Mouse (Mus musculus): Measurements from ENCODE around the gene Lpcat3. TPM values are rescaled to one million over a fixed set of nuclear protein-coding genes. Genes with fewer than 3 reads are reported as not detected.
A peak's percentile ranks its signal among the peaks of the same experiment; 100 is the strongest.

Lpcat3 gene
- polyA plus RNA-seq, 1 experiment from 2014 or later: 42.4 TPM

- no peaks in the 10 kb centered on the region for H3K27me3 ChIP-seq (ENCODE audit: control insufficient read depth, insufficient read depth, low read length)
- no peaks in the 10 kb centered on the region for H3K4me1 ChIP-seq (replicated peaks; ENCODE audit: control insufficient read depth, insufficient read depth, low read length)
- no peak overlapping the region for H3K4me2 ChIP-seq (replicated peaks)
- no peaks in the 10 kb centered on the region for H3K36me3 ChIP-seq (replicated peaks; ENCODE audit: control insufficient read depth, insufficient read depth)
- no peak overlapping the region for H3K27ac ChIP-seq
- no peak overlapping the region for H3K9ac ChIP-seq
- WGBS: 86% methylated on average over 10 of the region's 10 CpGs
- ATAC-seq (ENCODE audit: low FRiP score) (no peak), DNase-seq (ENCODE audit: low spot score) (no peak)
- H3K9me3 ChIP-seq (ENCODE audit: control insufficient read depth, low read length): no peaks in the 10 kb centered on the region
- H3K4me3 ChIP-seq (replicated peaks; ENCODE audit: low read length): no peak overlapping the region
Measured at GRCm38 (mm10) chr6:124724472-124724871, 61.6 kb downstream of the Lpcat3 start.

GRCm38 (mm10) chr6:124728621-124729020 is 65.8 kb downstream of the Lpcat3 start:
- ATAC-seq (ENCODE audit: low FRiP score) (no peak), DNase-seq (ENCODE audit: low spot score) (no peak)
- Histone ChIP-seq H3K9me3 (ENCODE audit: control insufficient read depth, low read length) (no peaks in the 10 kb centered on the region), H3K4me2 (replicated peaks) (no peak overlapping the region), H3K27ac (no peak overlapping the region), H3K9ac (no peak overlapping the region), H3K4me3 (replicated peaks; ENCODE audit: low read length) (no peak overlapping the region), H3K27me3 (ENCODE audit: control insufficient read depth, insufficient read depth, low read length) (no peaks in the 10 kb centered on the region), H3K4me1 (replicated peaks; ENCODE audit: control insufficient read depth, insufficient read depth, low read length) (no peaks in the 10 kb centered on the region), H3K36me3 (replicated peaks; ENCODE audit: control insufficient read depth, insufficient read depth) (no peaks in the 10 kb centered on the region)
- WGBS: 90% methylated on average over 10 of the region's 10 CpGs

- WGBS: 79% methylated on average over 8 of the region's 8 CpGs
- H3K4me3 ChIP-seq (replicated peaks; ENCODE audit: low read length): no peak overlapping the region
- H3K27ac ChIP-seq: no peak overlapping the region
- no peaks in the 10 kb centered on the region for H3K9me3 ChIP-seq (ENCODE audit: control insufficient read depth, low read length)
- no peaks in the 10 kb centered on the region for H3K27me3 ChIP-seq (ENCODE audit: control insufficient read depth, insufficient read depth, low read length)
- ATAC-seq (ENCODE audit: low FRiP score) (no peak), DNase-seq (ENCODE audit: low spot score) (no peak)
- no peaks in the 10 kb centered on the region for H3K4me1 ChIP-seq (replicated peaks; ENCODE audit: control insufficient read depth, insufficient read depth, low read length)
- H3K9ac ChIP-seq: no peak overlapping the region
- H3K36me3 ChIP-seq (replicated peaks; ENCODE audit: control insufficient read depth, insufficient read depth): no peaks in the 10 kb centered on the region
- H3K4me2 ChIP-seq (replicated peaks): no peak overlapping the region
Measured at GRCm38 (mm10) chr6:124729850-124730705, 67.3 kb downstream of the Lpcat3 start.

- Histone ChIP-seq H3K36me3 (replicated peaks; ENCODE audit: control insufficient read depth, insufficient read depth) (no peaks in the 10 kb centered on the region), H3K4me1 (replicated peaks; ENCODE audit: control insufficient read depth, insufficient read depth, low read length) (no peaks in the 10 kb centered on the region), H3K4me3 (replicated peaks; ENCODE audit: low read length) (no peak overlapping the region), H3K9me3 (ENCODE audit: control insufficient read depth, low read length) (no peaks in the 10 kb centered on the region), H3K27me3 (ENCODE audit: control insufficient read depth, insufficient read depth, low read length) (no peaks in the 10 kb centered on the region), H3K4me2 (replicated peaks) (no peak overlapping the region), H3K9ac (no peak overlapping the region), H3K27ac (no peak overlapping the region)
- WGBS: 87% methylated on average over 7 of the region's 7 CpGs
- ATAC-seq (ENCODE audit: low FRiP score) (no peak), DNase-seq (ENCODE audit: low spot score) (no peak)
Measured at GRCm38 (mm10) chr6:124731038-124731437, 68.2 kb downstream of the Lpcat3 start.

GRCm38 (mm10) chr6:124732476-124733370 is 69.9 kb downstream of the Lpcat3 start:
- no peak for DNase-seq (ENCODE audit: low spot score)
- H3K27ac ChIP-seq: no peak overlapping the region
- H3K27me3 ChIP-seq (ENCODE audit: control insufficient read depth, insufficient read depth, low read length): no peaks in the 10 kb centered on the region
- H3K9ac ChIP-seq: no peak overlapping the region
- H3K4me1 ChIP-seq (replicated peaks; ENCODE audit: control insufficient read depth, insufficient read depth, low read length): no peaks in the 10 kb centered on the region
- 56% methylated on average over 19 of the region's 19 CpGs for WGBS
- no peak for ATAC-seq (ENCODE audit: low FRiP score)
- no peaks in the 10 kb centered on the region for H3K36me3 ChIP-seq (replicated peaks; ENCODE audit: control insufficient read depth, insufficient read depth)
- no peak overlapping the region for H3K4me2 ChIP-seq (replicated peaks)
- H3K4me3 ChIP-seq (replicated peaks; ENCODE audit: low read length): no peak overlapping the region
- H3K9me3 ChIP-seq (ENCODE audit: control insufficient read depth, low read length): no peaks in the 10 kb centered on the region

- Histone ChIP-seq H3K4me1 (replicated peaks; ENCODE audit: control insufficient read depth, insufficient read depth, low read length) (peaks cover 9% of the 10 kb centered on the region), H3K4me3 (replicated peaks; ENCODE audit: low read length) (no peak overlapping the region), H3K4me2 (replicated peaks) (no peak overlapping the region), H3K27ac (no peak overlapping the region), H3K36me3 (replicated peaks; ENCODE audit: control insufficient read depth, insufficient read depth) (no peaks in the 10 kb centered on the region), H3K9ac (no peak overlapping the region), H3K27me3 (ENCODE audit: control insufficient read depth, insufficient read depth, low read length) (no peaks in the 10 kb centered on the region), H3K9me3 (ENCODE audit: control insufficient read depth, low read length) (no peaks in the 10 kb centered on the region)
- 89% methylated on average over 3 of the region's 3 CpGs for WGBS
- DNase-seq (ENCODE audit: low spot score) (no peak), ATAC-seq (ENCODE audit: low FRiP score) (no peak)
Measured at GRCm38 (mm10) chr6:124734417-124734816, 71.6 kb downstream of the Lpcat3 start.

GRCm38 (mm10) chr6:124737040-124737439 is 74.2 kb downstream of the Lpcat3 start:
- H3K4me1 ChIP-seq (replicated peaks; ENCODE audit: control insufficient read depth, insufficient read depth, low read length): peaks cover 24% of the 10 kb centered on the region
- H3K27me3 ChIP-seq (ENCODE audit: control insufficient read depth, insufficient read depth, low read length): no peaks in the 10 kb centered on the region
- no peak overlapping the region for H3K27ac ChIP-seq
- DNase-seq (ENCODE audit: low spot score) (no peak), ATAC-seq (ENCODE audit: low FRiP score) (no peak)
- H3K9me3 ChIP-seq (ENCODE audit: control insufficient read depth, low read length): no peaks in the 10 kb centered on the region
- H3K9ac ChIP-seq: no peak overlapping the region
- H3K4me2 ChIP-seq (replicated peaks): no peak overlapping the region
- H3K4me3 ChIP-seq (replicated peaks; ENCODE audit: low read length): no peak overlapping the region
- H3K36me3 ChIP-seq (replicated peaks; ENCODE audit: control insufficient read depth, insufficient read depth): no peaks in the 10 kb centered on the region
- WGBS: 94% methylated on average over 11 of the region's 11 CpGs

GRCm38 (mm10) chr6:124738511-124739023 is 75.7 kb downstream of the Lpcat3 start, which contains the start of gene Ptpn6:
Gene Ptpn6 (minus strand): TSS chr6:124738714.
- H3K36me3 ChIP-seq (replicated peaks; ENCODE audit: control insufficient read depth, insufficient read depth): peaks cover 14% of the 10 kb centered on the region
- 33% methylated on average over 15 of the region's 15 CpGs for WGBS
- H3K9ac ChIP-seq: peak within 1 kb of the TSS; percentile 96
- no peaks in the 10 kb centered on the region for H3K9me3 ChIP-seq (ENCODE audit: control insufficient read depth, low read length)
- H3K27ac ChIP-seq: no peak within 1 kb of the TSS
- peak within 1 kb of the TSS; percentile 83 for H3K4me2 ChIP-seq (replicated peaks)
- no peak for DNase-seq (ENCODE audit: low spot score)
- no peak for ATAC-seq (ENCODE audit: low FRiP score)
- peaks cover 27% of the 10 kb centered on the region for H3K4me1 ChIP-seq (replicated peaks; ENCODE audit: control insufficient read depth, insufficient read depth, low read length)
- H3K27me3 ChIP-seq (ENCODE audit: control insufficient read depth, insufficient read depth, low read length): no peaks in the 10 kb centered on the region
- no peak within 1 kb of the TSS for H3K4me3 ChIP-seq (replicated peaks; ENCODE audit: low read length)

GRCm38 (mm10) chr6:124739231-124739796 is 76.5 kb downstream of the Lpcat3 start:
- peak overlapping the region; percentile 83 for H3K4me2 ChIP-seq (replicated peaks)

More at GRCm38 (mm10) chr6:124739231-124739796, 76.5 kb downstream of the Lpcat3 start:
- peak overlapping the region; percentile 98 for H3K27ac ChIP-seq
- no peak overlapping the region; the same call in 1 of the 2 replicates for H3K4me3 ChIP-seq (replicated peaks; ENCODE audit: low read length)
- peaks cover 22% of the 10 kb centered on the region for H3K36me3 ChIP-seq (replicated peaks; ENCODE audit: control insufficient read depth, insufficient read depth)
- H3K9ac ChIP-seq: peak overlapping the region; percentile 96
- H3K4me1 ChIP-seq (replicated peaks; ENCODE audit: control insufficient read depth, insufficient read depth, low read length): peaks cover 27% of the 10 kb centered on the region
- H3K27me3 ChIP-seq (ENCODE audit: control insufficient read depth, insufficient read depth, low read length): no peaks in the 10 kb centered on the region
- no peaks in the 10 kb centered on the region for H3K9me3 ChIP-seq (ENCODE audit: control insufficient read depth, low read length)
- 89% methylated on average over 10 of the region's 10 CpGs for WGBS
- DNase-seq (ENCODE audit: low spot score) (no peak), ATAC-seq (ENCODE audit: low FRiP score) (no peak)
